Mouse (Mus musculus): ENCODE results near the gene Arhgap31. TPM values are rescaled to one million over a fixed set of nuclear protein-coding genes. Genes with fewer than 3 reads are reported as not detected.

Gene Arhgap31
- total and polyA plus RNA-seq, 2 experiments from 2014 or later: 15.7 to 60.6 TPM

DNA sequence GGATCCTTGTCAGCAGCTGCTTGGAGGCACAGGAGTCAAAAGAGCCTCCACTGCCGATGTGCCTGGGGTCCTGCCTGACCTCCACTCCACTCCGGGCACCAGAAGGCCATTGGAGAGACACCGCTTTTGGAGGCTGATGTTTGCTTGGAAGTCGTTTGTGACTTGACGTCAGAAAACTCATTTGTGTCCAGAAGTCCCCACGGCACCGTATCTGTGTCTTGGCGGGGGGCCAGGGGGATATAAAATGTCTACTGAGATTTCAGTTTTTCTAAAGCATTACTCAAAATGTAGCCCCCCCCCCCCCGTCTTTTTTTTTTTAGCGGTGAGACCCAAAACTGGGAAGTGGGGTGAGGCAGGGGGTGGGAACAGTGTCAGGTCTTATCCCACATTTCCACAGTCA, 76.0 kb downstream of the Arhgap31 start:
- no peak overlapping the region for H3K4me2 ChIP-seq (ENCODE audit: low read depth, low read length)
- H3K27ac ChIP-seq (ENCODE audit: low read depth): peak overlapping the region; percentile 50
- H3K36me3 ChIP-seq (replicated peaks; ENCODE audit: control insufficient read depth, insufficient read depth, low read length): peaks cover 61% of the 10 kb centered on the region
- peaks cover 7% of the 10 kb centered on the region; the same call in 1 of the 2 replicates for H3K4me1 ChIP-seq (ENCODE audit: control insufficient read depth, insufficient read depth)
- DNase-seq (ENCODE audit: low spot score): no peak
- H3K9ac ChIP-seq (replicated peaks; ENCODE audit: low read depth, low read length): no peak overlapping the region
- no peak for TF ChIP-seq CTCF (IDR thresholded peaks at IDR 0.05; ENCODE audit: low read depth)
- no peak for TF ChIP-seq EP300 (IDR thresholded peaks at IDR 0.05; ENCODE audit: low read depth)
- ATAC-seq (ENCODE audit: insufficient read depth, low read depth): no peak
- WGBS: 49% methylated on average over 10 of the region's 10 CpGs
- no peaks in the 10 kb centered on the region for H3K27me3 ChIP-seq (ENCODE audit: control insufficient read depth, insufficient read depth, low read length)
- H3K9me3 ChIP-seq (replicated peaks; ENCODE audit: control insufficient read depth, low read length): no peaks in the 10 kb centered on the region
- no peak overlapping the region for H3K4me3 ChIP-seq (ENCODE audit: low read depth, low read length)

DNA sequence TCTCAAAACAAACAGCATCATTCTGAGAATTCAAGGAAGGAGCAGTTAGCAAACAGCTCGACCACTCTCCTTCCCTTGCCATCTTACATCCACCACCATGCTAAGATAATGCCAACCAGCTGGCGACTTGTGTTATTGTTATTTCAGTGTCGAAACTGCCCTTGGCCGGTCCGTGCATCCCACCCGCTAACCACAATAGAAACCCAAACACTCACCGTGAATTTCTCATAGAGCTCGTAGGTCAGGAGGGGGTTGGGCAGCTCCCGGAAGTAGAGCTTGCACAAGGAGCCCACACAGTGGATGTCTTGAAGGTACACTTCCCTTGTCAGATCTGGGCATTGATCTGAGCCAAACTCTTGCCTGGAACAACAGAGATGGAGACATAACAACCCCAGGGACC, 76.4 kb downstream of the Arhgap31 start:
- Histone ChIP-seq H3K4me1 (ENCODE audit: control insufficient read depth, insufficient read depth) (peaks cover 7% of the 10 kb centered on the region; the same call in 1 of the 2 replicates), H3K27ac (ENCODE audit: low read depth) (peak overlapping the region; percentile 50), H3K27me3 (ENCODE audit: control insufficient read depth, insufficient read depth, low read length) (no peaks in the 10 kb centered on the region), H3K4me2 (ENCODE audit: low read depth, low read length) (no peak overlapping the region), H3K4me3 (ENCODE audit: low read depth, low read length) (no peak overlapping the region), H3K9ac (replicated peaks; ENCODE audit: low read depth, low read length) (no peak overlapping the region), H3K36me3 (replicated peaks; ENCODE audit: control insufficient read depth, insufficient read depth, low read length) (peaks cover 61% of the 10 kb centered on the region), H3K9me3 (replicated peaks; ENCODE audit: control insufficient read depth, low read length) (no peaks in the 10 kb centered on the region)
- DNase-seq (ENCODE audit: low spot score): no peak
- peak; percentile 34; the same call in 1 of the 2 replicates for ATAC-seq (ENCODE audit: insufficient read depth, low read depth)
- TF ChIP-seq CTCF (IDR thresholded peaks at IDR 0.05; ENCODE audit: low read depth): no peak
- no peak for TF ChIP-seq EP300 (IDR thresholded peaks at IDR 0.05; ENCODE audit: low read depth)
- WGBS: 65% methylated on average over 9 of the region's 9 CpGs

DNA sequence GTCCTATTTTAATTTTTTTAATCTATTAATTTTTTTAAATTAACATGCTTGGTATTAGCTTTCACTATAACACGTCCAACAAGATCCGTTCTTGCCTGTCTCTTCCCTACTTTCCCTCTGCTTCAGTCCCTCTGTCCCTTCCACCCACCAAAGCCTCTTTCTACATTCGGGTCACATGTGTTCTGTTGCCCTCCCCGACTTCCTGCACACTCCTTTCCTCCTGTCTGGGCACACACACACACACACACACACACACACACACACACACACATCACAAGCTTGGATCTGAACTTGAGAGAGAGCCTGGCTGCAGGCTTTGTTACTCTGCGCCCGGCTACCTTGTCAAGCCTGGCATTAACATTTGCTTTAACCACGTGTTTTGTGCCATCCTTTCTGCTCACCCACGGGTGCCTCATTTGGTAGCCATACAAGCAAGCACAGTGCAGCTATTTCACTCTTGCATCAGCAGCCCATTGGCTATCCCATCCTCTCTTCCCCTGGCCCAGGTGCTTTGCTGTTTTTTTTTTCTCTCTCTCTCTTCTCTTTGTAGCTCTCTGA, 77.2 kb downstream of the Arhgap31 start:
- TF ChIP-seq CTCF (IDR thresholded peaks at IDR 0.05; ENCODE audit: low read depth) (no peak), EP300 (IDR thresholded peaks at IDR 0.05; ENCODE audit: low read depth) (no peak)
- H3K4me1 ChIP-seq (ENCODE audit: control insufficient read depth, insufficient read depth): no peaks in the 10 kb centered on the region
- peak overlapping the region; percentile 50; the same call in 1 of the 2 replicates for H3K27ac ChIP-seq (ENCODE audit: low read depth)
- no peak overlapping the region for H3K4me2 ChIP-seq (ENCODE audit: low read depth, low read length)
- H3K27me3 ChIP-seq (ENCODE audit: control insufficient read depth, insufficient read depth, low read length): no peaks in the 10 kb centered on the region
- peaks cover 61% of the 10 kb centered on the region for H3K36me3 ChIP-seq (replicated peaks; ENCODE audit: control insufficient read depth, insufficient read depth, low read length)
- DNase-seq (ENCODE audit: low spot score): no peak
- ATAC-seq (ENCODE audit: insufficient read depth, low read depth): no peak
- no peak overlapping the region for H3K9ac ChIP-seq (replicated peaks; ENCODE audit: low read depth, low read length)
- no peak overlapping the region for H3K4me3 ChIP-seq (ENCODE audit: low read depth, low read length)
- WGBS: 66% methylated on average over 8 of the region's 8 CpGs
- H3K9me3 ChIP-seq (replicated peaks; ENCODE audit: control insufficient read depth, low read length): no peaks in the 10 kb centered on the region

GRCm38 (mm10) chr16:38632147-38632546, 80.9 kb downstream of the Arhgap31 start:
- Histone ChIP-seq H3K4me3 (ENCODE audit: low read depth, low read length) (no peak overlapping the region), H3K27ac (ENCODE audit: low read depth) (no peak overlapping the region), H3K9ac (replicated peaks; ENCODE audit: low read depth, low read length) (no peak overlapping the region), H3K4me1 (ENCODE audit: control insufficient read depth, insufficient read depth) (peaks cover 20% of the 10 kb centered on the region), H3K4me2 (ENCODE audit: low read depth, low read length) (no peak overlapping the region), H3K27me3 (ENCODE audit: control insufficient read depth, insufficient read depth, low read length) (no peaks in the 10 kb centered on the region), H3K36me3 (replicated peaks; ENCODE audit: control insufficient read depth, insufficient read depth, low read length) (peaks cover 41% of the 10 kb centered on the region), H3K9me3 (replicated peaks; ENCODE audit: control insufficient read depth, low read length) (no peaks in the 10 kb centered on the region)
- 62% methylated on average over 6 of the region's 6 CpGs for WGBS
- ATAC-seq (ENCODE audit: insufficient read depth, low read depth) (peak; percentile 52; the same call in 1 of the 2 replicates), DNase-seq (ENCODE audit: low spot score) (no peak)
- peak; percentile 70 for TF ChIP-seq CTCF (IDR thresholded peaks at IDR 0.05; ENCODE audit: low read depth)
- TF ChIP-seq EP300 (IDR thresholded peaks at IDR 0.05; ENCODE audit: low read depth): no peak

DNA sequence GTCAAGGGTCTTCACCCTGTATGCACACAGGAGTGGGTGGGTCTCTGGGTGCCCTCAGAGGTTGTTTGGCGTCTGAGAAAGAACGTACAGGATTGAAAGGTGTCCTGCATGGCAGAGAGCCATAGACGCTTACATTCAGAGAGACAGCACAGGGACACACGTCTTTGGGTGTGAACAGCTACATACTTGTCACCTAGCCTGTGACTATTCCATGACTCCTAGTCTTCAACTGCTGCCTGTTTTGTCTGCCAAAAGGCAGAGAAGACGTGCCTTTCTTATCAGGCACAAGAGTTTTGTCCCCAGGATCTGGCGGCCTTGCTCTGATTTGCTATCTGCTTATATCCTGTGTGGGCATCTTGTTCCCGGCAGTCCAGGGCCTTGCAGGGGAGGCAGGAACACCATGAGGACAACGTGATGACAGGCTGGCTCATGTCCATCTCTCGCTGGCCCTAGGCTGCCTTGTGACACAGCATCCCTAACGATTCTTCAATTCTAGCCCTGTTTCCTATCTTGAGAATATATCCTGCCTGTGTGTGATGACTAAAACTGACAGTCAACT, 87.2 kb downstream of the Arhgap31 start:
- no peak for DNase-seq (ENCODE audit: low spot score)
- Histone ChIP-seq H3K27ac (ENCODE audit: low read depth) (peak overlapping the region; percentile 80), H3K9me3 (replicated peaks; ENCODE audit: control insufficient read depth, low read length) (no peaks in the 10 kb centered on the region), H3K4me2 (ENCODE audit: low read depth, low read length) (no peak overlapping the region), H3K4me1 (ENCODE audit: control insufficient read depth, insufficient read depth) (peaks cover 74% of the 10 kb centered on the region), H3K4me3 (ENCODE audit: low read depth, low read length) (no peak overlapping the region), H3K9ac (replicated peaks; ENCODE audit: low read depth, low read length) (no peak overlapping the region), H3K36me3 (replicated peaks; ENCODE audit: control insufficient read depth, insufficient read depth, low read length) (peaks cover 42% of the 10 kb centered on the region), H3K27me3 (ENCODE audit: control insufficient read depth, insufficient read depth, low read length) (no peaks in the 10 kb centered on the region)
- 13% methylated on average over 10 of the region's 10 CpGs for WGBS
- TF ChIP-seq CTCF (IDR thresholded peaks at IDR 0.05; ENCODE audit: low read depth) (no peak), EP300 (IDR thresholded peaks at IDR 0.05; ENCODE audit: low read depth) (peak; percentile 71; the same call in 1 of the 2 replicates)
- peak; percentile 65 for ATAC-seq (ENCODE audit: insufficient read depth, low read depth)

Data from heart, postnatal 0 days (tissue).